Mouse (Mus musculus) kidney, embryonic 15.5 days (tissue): ENCODE data around the gene Tprgl. TPM values are rescaled to one million over a fixed set of nuclear protein-coding genes. Genes with fewer than 3 reads are reported as not detected.

Experiments used
- polyA plus RNA-seq: library from polyadenylated mRNA; unstranded; fragments of >200 nt; fragmentation: Nextera tagmentation; extraction: Ambion mirVana; gene quantifications from 2 replicates; pipeline ENCODE4 v1.2.1, GENCODE M21; 2015

The Tprgl gene
- polyA plus RNA-seq, 1 experiment from 2014 or later = 118 TPM

Other genes with a start within 250 kb of the Tprgl start
- 88.3 and 98.0 TPM in 2 replicates for gene A430005L14Rik, start 203.4 kb downstream of the Tprgl start, polyA plus RNA-seq
- 12.6 and 13.8 TPM in 2 replicates for gene Dffb, start 185.5 kb downstream of the Tprgl start, polyA plus RNA-seq
- gene Cep104, start 185.5 kb downstream of the Tprgl start, polyA plus RNA-seq = 15.8 and 16.7 TPM in 2 replicates
- gene Lrrc47, start 148.9 kb downstream of the Tprgl start, polyA plus RNA-seq = 21.9 and 23.0 TPM in 2 replicates
- 51.8 and 61.1 TPM in 2 replicates for gene Smim1, start 134.4 kb downstream of the Tprgl start, polyA plus RNA-seq
- 0.08 and 0.17 TPM in 2 replicates for gene Ccdc27, start 118.0 kb downstream of the Tprgl start, polyA plus RNA-seq
- gene Trp73, start 20.5 kb downstream of the Tprgl start, polyA plus RNA-seq = 0.23 and 0.31 TPM in 2 replicates
- 39.7 and 42.1 TPM in 2 replicates for gene Wrap73, start 18.3 kb downstream of the Tprgl start, polyA plus RNA-seq
- 10.8 and 14.2 TPM in 2 replicates for gene Megf6, start 10.1 kb upstream of the Tprgl start, polyA plus RNA-seq
- 32.2 and 34.2 TPM in 2 replicates for gene Arhgef16, start 141.0 kb upstream of the Tprgl start, polyA plus RNA-seq
- not detected in 2 replicates for gene B230104I21Rik, start 175.5 kb upstream of the Tprgl start, polyA plus RNA-seq